Mouse (Mus musculus): ENCODE data around the gene Vwa5b1.

Vwa5b1 gene

GRCm38 (mm10) chr4:138576661-138577060, 59.0 kb downstream of the Vwa5b1 start:
- DNase-seq (ENCODE audit: low spot score): no peak

DNA sequence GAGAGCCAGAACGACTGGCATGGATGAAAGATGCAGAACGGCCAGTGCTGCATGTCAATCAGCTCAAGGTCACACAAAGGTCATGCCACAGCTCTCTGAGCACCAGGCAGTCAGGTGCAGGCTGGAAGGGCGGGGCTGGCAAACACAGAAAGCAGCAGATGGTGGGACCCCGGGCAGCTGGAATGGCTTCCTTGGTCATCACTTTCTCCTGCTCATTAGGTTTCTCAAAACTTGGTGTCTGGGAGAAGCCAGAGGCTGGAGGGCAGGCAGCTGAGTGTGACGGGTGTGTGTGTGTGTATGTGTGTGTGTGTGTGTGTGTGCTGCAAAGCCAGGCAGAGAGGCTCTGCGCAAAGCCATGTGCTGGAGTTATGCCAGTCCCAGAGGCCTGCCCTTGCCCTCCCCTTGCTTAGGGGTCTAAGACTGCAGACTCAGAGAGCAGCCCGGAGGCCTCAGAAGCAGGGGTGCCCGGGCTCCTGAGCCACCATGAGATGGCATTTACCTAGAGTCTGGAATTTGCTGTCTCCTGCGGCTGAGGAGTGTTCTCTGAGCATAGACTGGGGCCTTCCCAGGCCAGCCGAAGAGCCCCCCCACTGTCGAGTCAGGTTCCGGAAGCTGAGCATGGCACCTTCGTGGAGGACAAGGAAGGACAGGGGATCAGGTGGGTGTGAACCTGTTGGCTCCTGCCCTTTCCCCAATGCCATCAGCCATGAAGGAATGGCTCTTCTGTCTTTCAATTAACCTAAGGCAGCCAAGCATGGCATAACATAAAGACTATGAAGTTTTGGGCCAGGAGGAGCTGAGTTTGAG, 60.7 kb downstream of the Vwa5b1 start:
- no peak for DNase-seq (ENCODE audit: low spot score)

DNA sequence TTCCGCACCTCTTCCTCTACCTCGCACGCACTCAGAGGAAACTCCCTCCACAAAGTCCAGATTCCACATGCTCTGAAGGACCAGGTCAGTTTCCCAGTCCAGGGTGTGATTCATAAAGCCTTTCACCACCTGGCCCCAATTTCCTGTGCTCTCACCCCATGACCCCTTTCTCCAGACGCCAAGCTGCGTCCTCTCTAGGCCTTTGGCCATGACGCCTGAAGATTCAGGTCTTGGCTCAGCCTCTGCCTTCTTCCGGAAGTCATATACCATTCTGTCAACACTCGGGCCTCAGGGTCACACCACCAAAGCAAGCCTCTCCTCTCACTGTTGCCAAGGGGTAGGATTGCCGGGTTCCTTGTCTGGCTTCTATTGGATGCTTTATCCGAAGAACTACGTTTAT, 65.8 kb downstream of the Vwa5b1 start:
- DNase-seq (ENCODE audit: low spot score): peak; percentile 9

GRCm38 (mm10) chr4:138568275-138568674, 67.4 kb downstream of the Vwa5b1 start:
- DNase-seq (ENCODE audit: low spot score): no peak

- DNase-seq (ENCODE audit: low spot score): peak; percentile 80
Measured at GRCm38 (mm10) chr4:138561986-138562385, 73.7 kb downstream of the Vwa5b1 start.

GRCm38 (mm10) chr4:138555531-138555930, 80.2 kb downstream of the Vwa5b1 start:
- peak; percentile 46 for DNase-seq (ENCODE audit: low spot score)

DNA sequence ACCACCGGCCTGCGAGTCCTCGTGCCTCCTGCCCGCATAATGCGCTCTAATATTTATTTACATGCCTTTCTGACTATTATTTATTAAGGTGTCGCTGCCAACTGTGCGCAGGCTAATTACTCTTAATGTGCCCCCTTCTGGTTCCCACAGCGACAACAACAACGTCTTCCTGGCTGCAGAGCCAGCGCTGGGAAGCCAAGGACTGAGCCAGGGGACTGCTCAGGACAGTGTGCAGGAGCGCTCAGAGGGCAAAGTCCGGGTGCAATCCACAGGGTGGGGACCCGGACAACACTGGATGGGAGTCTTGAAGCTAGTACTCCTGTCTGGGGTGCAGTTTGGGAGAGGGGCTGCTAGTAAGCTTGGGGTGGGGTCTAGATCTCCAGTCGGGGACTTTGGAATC, 80.8 kb downstream of the Vwa5b1 start:
- DNase-seq (ENCODE audit: low spot score): no peak

- no peak for DNase-seq (ENCODE audit: low spot score)
Measured at GRCm38 (mm10) chr4:138554302-138554701, 81.4 kb downstream of the Vwa5b1 start.

DNA sequence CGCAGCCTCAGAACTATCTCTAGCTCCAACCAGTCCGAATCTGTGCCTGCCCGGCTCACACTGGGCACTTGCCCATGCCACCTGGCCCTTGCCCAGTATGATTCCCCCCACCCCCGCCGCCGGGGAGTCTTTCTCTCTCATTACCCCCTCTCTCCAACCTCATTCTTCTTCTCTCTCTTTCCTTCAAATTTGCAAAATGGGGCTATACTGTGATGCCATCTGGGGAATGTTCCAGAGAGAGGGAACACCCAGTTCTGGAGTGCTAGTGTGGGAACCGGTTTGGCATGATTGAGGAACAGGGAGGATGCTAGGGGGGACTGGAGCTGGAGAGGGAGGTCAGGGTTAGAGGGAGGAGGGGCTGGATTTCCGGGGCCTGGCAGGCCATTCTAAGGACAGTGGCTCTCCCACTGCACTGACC, 82.2 kb downstream of the Vwa5b1 start:
- DNase-seq (ENCODE audit: low spot score): peak; percentile 35

- no peak for DNase-seq (ENCODE audit: low spot score)
Measured at GRCm38 (mm10) chr4:138553116-138553515, 82.6 kb downstream of the Vwa5b1 start.

GRCm38 (mm10) chr4:138551601-138552000, 84.1 kb downstream of the Vwa5b1 start:
- DNase-seq (ENCODE audit: low spot score): no peak

DNA sequence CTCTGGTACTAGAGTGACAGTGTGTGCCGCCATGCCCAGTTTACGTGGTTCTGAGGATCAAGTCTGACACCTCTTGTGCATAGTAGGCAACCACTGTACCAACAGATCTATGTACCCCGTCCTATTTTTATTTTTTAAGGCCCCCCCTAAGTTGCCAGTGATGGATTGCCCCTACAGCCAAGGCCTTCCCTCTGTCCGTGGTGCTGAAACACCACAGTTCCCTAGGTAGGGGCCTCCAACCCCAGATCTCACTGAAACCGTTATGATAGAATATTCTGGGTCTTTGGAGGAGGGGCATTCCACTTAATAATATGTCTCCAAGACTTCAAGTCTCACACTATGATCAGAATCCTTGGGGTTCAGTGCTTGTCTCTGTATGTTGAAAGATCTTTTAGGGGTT, 85.1 kb downstream of the Vwa5b1 start:
- no peak for DNase-seq (ENCODE audit: low spot score)

DNA sequence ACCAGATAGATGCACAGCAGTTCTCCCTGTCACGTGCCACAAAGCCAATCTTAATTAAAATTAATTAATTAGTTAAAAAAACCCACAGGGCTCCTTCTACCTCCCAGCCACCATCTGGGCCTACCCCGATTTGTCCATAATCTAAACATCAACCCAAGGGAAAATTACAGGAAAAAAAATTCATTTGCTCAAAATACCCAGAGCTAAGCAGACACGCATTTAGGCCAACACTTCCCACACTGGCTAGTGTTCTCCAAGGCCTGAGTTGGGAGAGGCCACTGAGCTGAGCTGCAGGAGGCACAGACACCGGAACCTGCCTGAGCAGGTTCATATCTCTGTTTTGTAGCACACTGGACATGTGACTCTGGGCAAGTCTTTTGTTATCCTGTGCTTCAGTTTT, 86.7 kb downstream of the Vwa5b1 start:
- DNase-seq (ENCODE audit: low spot score): no peak

DNA sequence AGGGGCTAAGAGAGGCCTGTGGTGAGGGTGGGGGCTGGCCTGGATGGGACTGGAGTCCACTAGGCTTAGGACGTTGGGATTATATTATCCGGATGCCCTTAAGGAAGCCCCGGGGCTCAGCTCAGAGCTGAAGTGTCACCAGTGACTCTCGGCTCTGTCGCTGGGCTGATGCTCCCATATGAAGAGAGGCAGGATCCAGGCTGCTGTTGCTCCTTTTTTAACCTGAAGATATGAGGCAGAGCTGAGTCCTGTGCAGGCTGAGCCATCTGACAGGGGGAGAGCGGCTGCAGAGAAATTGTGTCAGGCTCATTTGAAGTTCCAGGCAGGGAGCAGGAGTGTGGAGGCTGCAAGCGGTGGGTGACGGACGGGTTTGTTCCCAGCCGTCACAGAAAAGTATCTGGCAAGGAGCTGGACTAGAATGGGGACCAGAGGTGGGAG, 87.5 kb downstream of the Vwa5b1 start:
- DNase-seq (ENCODE audit: low spot score): no peak

- DNase-seq (ENCODE audit: low spot score): no peak
Measured at GRCm38 (mm10) chr4:138547556-138547955, 88.1 kb downstream of the Vwa5b1 start.

- peak; percentile 12 for DNase-seq (ENCODE audit: low spot score)
Measured at GRCm38 (mm10) chr4:138547041-138547440, 88.6 kb downstream of the Vwa5b1 start.

- no peak for DNase-seq (ENCODE audit: low spot score)
Measured at GRCm38 (mm10) chr4:138546241-138546640, 89.4 kb downstream of the Vwa5b1 start.

- peak; percentile 35 for DNase-seq (ENCODE audit: low spot score)
Measured at GRCm38 (mm10) chr4:138543177-138543576, 92.5 kb downstream of the Vwa5b1 start.

DNA sequence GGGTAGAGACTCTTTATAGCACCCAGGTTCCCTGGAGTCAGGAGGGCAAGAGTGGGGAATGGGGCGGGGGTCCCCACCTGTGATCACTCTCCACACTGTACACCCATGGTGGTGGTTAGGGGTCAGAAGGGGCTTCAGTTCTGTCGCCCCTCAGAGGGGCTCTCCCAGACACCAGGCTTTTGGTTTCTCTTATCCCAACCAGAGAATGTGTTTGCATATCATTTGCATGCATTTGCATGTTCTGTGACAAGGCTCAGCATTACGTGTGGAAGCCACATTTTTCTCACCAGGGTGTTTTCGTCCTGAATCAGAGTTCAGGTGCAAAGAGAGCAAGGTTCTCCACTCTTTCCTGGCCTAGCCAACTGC, 97.6 kb downstream of the Vwa5b1 start:
- no peak for DNase-seq (ENCODE audit: low spot score)

DNA sequence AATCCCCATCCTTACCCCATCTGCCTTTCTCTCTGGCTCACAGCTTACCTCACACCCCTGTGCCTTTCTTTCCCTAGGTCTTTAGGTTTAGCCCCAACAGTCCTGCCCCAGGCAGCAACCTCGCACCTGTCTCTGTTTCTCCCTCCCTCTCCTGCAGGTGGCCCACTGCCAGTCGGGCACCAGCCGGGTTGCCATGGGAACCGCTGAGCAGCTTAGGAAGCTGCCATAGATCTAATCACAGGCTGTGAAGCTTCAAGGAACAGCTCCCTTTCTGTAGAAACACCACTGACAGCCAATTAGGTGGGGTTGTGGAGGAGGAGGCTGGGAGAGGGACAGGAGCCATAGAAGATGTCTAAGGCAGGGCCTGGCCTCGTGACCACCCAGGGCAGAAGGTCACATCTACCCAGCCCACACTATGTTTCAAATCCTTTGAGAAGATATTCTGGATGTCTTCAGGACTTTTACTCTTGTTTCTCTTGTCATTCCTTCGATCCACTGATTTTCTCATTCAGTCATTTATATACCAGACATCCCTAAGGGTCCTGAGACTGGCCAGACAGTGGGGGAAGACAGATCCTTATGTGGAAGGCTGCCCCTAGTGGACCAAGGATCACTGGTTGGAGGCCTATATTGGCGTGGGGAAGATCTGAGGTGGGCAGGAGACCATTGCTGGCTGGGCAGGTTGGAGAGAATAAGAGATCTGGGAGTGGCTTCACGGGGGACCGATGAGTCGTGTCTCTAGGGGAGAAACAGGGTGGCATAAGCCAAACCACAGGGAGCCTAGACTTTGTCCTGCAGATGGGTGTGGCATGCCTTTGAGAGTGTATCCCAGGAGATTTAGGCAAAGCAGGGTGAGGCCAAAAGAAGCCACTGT, 98.2 kb downstream of the Vwa5b1 start:
- no peak for DNase-seq (ENCODE audit: low spot score)

- no peak for DNase-seq (ENCODE audit: low spot score)
Measured at GRCm38 (mm10) chr4:138535610-138536009, 100.1 kb downstream of the Vwa5b1 start.

DNA sequence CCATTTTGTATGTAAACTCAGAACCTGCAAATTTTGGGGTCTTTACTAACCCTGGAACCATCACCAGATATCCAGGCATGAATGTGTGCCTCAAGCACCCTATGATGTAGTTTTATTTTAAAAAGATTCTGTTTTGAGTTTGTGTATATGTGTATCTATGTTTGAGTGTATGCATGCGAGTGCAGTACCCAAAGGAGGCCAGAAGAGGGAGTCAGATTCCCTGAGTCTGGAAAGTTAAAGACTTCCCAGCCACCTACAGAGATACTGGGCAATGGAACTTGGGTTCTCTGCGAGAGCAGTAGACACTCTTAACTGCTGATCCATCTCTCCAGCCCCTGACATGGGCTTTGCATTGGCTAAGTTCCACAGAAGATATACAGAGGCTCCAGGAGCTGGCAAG, 101.8 kb downstream of the Vwa5b1 start:
- no peak for DNase-seq (ENCODE audit: low spot score)

GRCm38 (mm10) chr4:138531761-138532160, 103.9 kb downstream of the Vwa5b1 start:
- no peak for DNase-seq (ENCODE audit: low spot score)
